Mouse (Mus musculus) testis, adult 2 months (tissue): ENCODE measurements around the gene Serpini2.

ENCODE experiments used
- CTCF ChIP-seq: fragments of 200-500 bp; IDR thresholded peaks from 2 replicates; pipeline ENCODE4 v1.5.1; 2012; ENCODE audit warnings: low read depth, mild to moderate bottlenecking, inconsistent platforms, low read length, moderate library complexity; ENCODE audit not compliant: control insufficient read depth, insufficient read depth, insufficient replicate concordance
- POLR2A ChIP-seq: fragments of 200-500 bp; IDR thresholded peaks from 2 replicates; pipeline ENCODE4 v1.6.1; 2012; ENCODE audit warnings: low read depth, mild to moderate bottlenecking, inconsistent platforms, low read length, moderate library complexity; ENCODE audit not compliant: control insufficient read depth

DNA sequence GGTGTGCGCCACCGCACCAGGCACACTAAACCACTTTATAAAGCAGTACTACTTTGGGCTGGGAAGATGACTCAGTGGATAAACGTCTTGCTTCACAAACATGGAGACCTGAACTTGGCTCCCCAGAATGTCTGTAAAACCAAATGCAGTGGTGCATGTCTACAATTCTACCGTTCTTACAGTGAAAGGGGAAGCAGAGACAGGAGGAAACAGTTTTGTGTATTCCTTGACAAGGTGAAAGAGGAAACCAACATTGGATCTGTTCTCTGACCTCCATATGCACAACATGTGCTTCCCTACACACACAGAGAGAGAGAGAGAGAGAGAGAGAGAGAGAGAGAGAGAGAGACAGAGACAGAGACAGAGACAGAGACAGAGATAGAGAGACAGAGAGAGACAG lies 7.6 kb upstream of the Serpini2 start:
- TF ChIP-seq POLR2A (no peak), CTCF (no peak)
